Comparison of ENCODE assay signal across 8 mouse cellular contexts in the genomic region with DNA sequence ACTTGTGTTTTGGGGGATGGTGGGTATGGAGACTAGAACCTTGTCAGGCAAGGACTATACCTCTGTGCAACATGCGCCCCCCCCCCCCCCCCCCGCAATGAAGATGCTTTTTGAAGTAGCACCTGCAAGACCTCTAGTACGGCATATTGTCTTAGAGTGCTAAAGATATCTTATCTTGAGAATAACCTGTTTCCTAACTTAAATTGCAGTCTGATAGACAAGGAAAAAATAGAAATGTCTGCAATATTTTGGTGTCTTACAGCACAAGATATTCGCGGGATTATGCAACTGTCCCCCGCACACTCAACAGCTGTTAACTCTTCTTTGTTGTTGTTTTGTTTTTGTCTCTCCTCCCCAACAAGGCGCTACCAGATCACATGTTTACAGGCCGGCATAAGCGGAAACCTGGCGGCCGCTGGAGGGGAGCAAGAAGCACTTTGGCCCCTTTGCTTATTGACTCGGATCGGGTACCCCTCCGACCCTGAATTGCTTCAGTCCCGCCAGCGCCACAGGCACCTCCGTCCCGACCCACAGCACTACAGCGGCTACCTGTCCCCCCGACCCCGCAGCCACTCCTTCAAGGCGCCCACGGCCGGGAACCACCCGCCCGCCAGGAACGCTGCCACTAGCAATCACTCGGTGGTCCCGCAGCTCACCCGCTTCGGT. TPM values are rescaled to one million over a fixed set of nuclear protein-coding genes. Genes with fewer than 3 reads are reported as not detected.
DNase-seq lines count a peak whose midpoint lies in the region; TF ChIP-seq lines count a peak whose summit lies in the region.

No protein-coding gene starts in this region.

- no peaks in the 10 kb centered on the region for H3K36me3 ChIP-seq in liver, adult 2 months (ENCODE audit: control insufficient read depth, insufficient read depth, low read length)

- no peak for TF ChIP-seq CTCF in cerebellum, adult 2 months (IDR thresholded peaks at IDR 0.05; ENCODE audit: borderline replicate concordance, insufficient read depth, low read depth, low read length)
- no peak for TF ChIP-seq CTCF in liver, adult 2 months (IDR thresholded peaks at IDR 0.05; ENCODE audit: low read depth, low read length)

- no peak for TF ChIP-seq POLR2A in cerebellum, adult 2 months (IDR thresholded peaks at IDR 0.05; ENCODE audit: borderline replicate concordance, insufficient read depth, low read length)
- no peak for TF ChIP-seq POLR2A in liver, adult 2 months (IDR thresholded peaks at IDR 0.05; ENCODE audit: extremely low read depth, insufficient read depth, low read length)

- peak overlapping the region; percentile 41; the same call in 1 of the 2 replicates for H3K27ac ChIP-seq in cerebellum, adult 2 months (ENCODE audit: insufficient read depth, low read length)
- peak overlapping the region; percentile 68 for H3K27ac ChIP-seq in liver, adult 2 months (replicated peaks; ENCODE audit: insufficient read depth, low read depth, low read length)

- H3K4me1 ChIP-seq in cerebellum, adult 2 months (ENCODE audit: control insufficient read depth, insufficient read depth, low read length): no peaks in the 10 kb centered on the region
- no peaks in the 10 kb centered on the region for H3K4me1 ChIP-seq in liver, adult 2 months (ENCODE audit: control insufficient read depth, insufficient read depth, low read length)

- peaks cover 3% of the 10 kb centered on the region; the same call in 1 of the 2 replicates for H3K79me2 ChIP-seq in liver, adult 2 months (ENCODE audit: control insufficient read depth, insufficient read depth, low read length)

- H3K4me3 ChIP-seq in cerebellum, adult 2 months (replicated peaks; ENCODE audit: insufficient read depth, low read depth, low read length): peak overlapping the region; percentile 95
- H3K4me3 ChIP-seq in liver, adult 2 months (ENCODE audit: insufficient read depth, low read depth, low read length): peak overlapping the region; percentile 83

- no peaks in the 10 kb centered on the region for H3K27me3 ChIP-seq in cerebellum, adult 2 months (ENCODE audit: control insufficient read depth, insufficient read depth, low read length)
- H3K27me3 ChIP-seq in liver, adult 2 months (ENCODE audit: control insufficient read depth, insufficient read depth, low read length): no peaks in the 10 kb centered on the region

- peak overlapping the region; percentile 83 for H3K9ac ChIP-seq in liver, adult 2 months (ENCODE audit: low read depth, low read length)

- 2% methylated on average over 31 of the region's 31 CpGs for whole genome bisulfite sequencing in cerebellum, adult 2 months
- WGBS in liver, adult 2 months: under 1% methylated on average over 31 of the region's 31 CpGs

- no peak for DNase-seq in cerebellum, adult 2 months
- DNase-seq in cerebellum, postnatal 25 days: no peak
- DNase-seq in urinary bladder, postnatal 14 days (ENCODE audit: low spot score): peak; percentile 28
- DNase-seq in urinary bladder, adult 2 months (ENCODE audit: low spot score): no peak
- peak; percentile 41 for DNase-seq in heart, postnatal 4 days
- DNase-seq in liver, adult 2 months (ENCODE audit: extremely low read depth, low read depth, low spot score): peak; percentile 50
- peak; percentile 2 to 11 for DNase-seq in monocyte, adult 2 months (ENCODE audit: low read depth in 1 of 2, low spot score in 2 of 2)
- DNase-seq in right cerebral cortex, postnatal 4 days: no peak

RNA-seq across cellular contexts. Expression of a gene that starts 0.5 kb away (rescaled TPM):
- 13.7 and 14.0 TPM in 2 replicates for polyA plus RNA-seq in cerebellum, adult 2 months (2012; rRNA removed)
- polyA plus RNA-seq in urinary bladder, adult 2 months (2012; rRNA removed): 11.7 and 12.7 TPM in 2 replicates
- 1 to 10 TPM; 6.9 to 7.2 TPM for total RNA-seq in heart, postnatal 4 days (2021)
- total RNA-seq in liver, adult 2 months (2014; rRNA removed): 16.4 and 17.0 TPM in 2 replicates
- polyA plus RNA-seq in liver, adult 2 months (2012; rRNA removed): 10.9 and 12.1 TPM in 2 replicates

RNA-seq across cellular contexts. Expression of a gene that starts 28.0 kb away (rescaled TPM):
- 0.20 and 0.33 TPM in 2 replicates for polyA plus RNA-seq in cerebellum, adult 2 months (2012; rRNA removed)
- 3.6 and 4.0 TPM in 2 replicates for polyA plus RNA-seq in urinary bladder, adult 2 months (2012; rRNA removed)
- total RNA-seq in heart, postnatal 4 days (2021): 10 to 100 TPM; 12.5 to 13.7 TPM
- total RNA-seq in liver, adult 2 months (2014; rRNA removed): not detected in 2 replicates
- polyA plus RNA-seq in liver, adult 2 months (2012; rRNA removed): not detected in 2 replicates

Comparison
In these comparisons a context has a peak if more than half of its experiments do, and no peak if none do; other contexts are left out.
1. DNase-seq: peak in urinary bladder, postnatal 14 days (single experiment), heart, postnatal 4 days (single experiment), liver, adult 2 months (single experiment) and monocyte, adult 2 months (2 of 2); none in cerebellum, adult 2 months (0 of 2), cerebellum, postnatal 25 days (0 of 2), urinary bladder, adult 2 months (single experiment) and right cerebral cortex, postnatal 4 days (single experiment).